Mouse (Mus musculus): ENCODE results near the gene Gstp1. TPM values are rescaled to one million over a fixed set of nuclear protein-coding genes. Genes with fewer than 3 reads are reported as not detected.

Gstp1 gene
- total RNA-seq, 4 experiments from 2014 or later = 405 to 436 (median 416) TPM

DNA sequence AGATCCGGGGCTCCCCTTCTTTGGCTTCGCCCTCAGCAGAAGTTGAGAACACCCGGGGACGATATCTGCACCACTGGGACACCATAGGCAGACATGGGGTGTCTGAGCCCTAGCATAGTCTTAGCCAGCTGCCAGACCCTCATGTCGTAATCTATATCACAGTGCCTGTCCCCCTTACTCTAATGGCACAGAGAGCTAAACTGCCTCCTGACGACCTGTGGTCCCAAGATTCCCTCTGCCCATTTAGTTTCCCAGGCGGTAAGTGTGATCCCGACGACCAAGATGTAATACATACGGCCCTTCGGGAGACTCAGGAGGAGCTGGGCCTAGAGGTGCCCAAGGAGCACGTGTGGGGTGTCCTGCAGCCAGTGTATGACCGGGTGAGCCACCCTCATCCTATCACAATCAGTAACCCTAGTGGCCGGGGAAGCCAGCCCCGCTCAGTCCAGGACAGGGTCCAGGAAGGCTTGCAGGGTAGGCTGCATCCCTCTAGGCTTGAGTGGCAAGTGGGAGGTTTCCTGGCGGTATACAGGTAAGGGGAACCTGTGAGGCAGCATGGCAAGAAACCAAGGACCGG, 36.7 kb downstream of the Gstp1 start:
- DNase-seq (ENCODE audit: low spot score in 2 of 2) = no peak

DNA sequence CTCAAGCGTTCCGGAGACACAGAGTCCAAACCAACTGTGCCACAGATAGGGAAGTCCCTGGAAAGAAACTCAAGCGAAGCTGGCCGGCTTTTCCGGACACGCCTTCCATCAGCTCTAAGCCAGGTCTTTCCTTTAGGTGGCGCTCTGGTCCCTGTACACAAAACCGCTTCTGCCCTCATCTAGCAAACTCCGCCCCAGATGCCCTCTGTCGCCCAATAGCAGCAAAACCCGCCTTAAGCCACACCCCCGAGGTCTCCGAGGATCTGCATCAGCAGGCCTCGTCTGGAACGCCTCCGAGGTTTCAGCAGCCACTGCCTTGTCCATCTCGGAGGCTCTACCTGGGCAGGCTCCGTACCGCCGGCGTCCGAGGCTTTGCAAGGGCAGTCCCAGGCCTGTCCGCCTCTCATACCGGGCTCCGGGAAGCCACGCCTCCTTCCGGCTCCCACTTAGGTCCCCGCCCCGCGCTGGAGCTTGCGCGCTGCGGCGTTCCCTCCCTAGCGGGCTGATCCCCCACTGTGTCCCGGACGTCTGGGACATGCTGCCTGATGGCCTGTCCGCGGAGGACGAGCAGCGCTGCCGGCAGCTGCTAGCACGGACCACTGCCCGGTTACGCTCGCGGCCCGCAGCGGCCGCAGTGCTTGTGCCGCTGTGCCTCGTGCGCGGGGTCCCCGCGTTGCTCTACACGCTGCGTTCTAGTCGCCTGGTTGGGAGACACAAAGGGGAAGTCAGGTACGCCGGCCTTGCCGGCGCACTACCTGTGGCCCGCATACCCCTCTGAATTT, 37.5 kb downstream of the Gstp1 start, which contains the start of the genes Nudt8 and Gm49405:
Gene Nudt8 (plus strand): TSS at position 462 of the 782 bp plus-strand sequence.
Gene Gm49405 (plus strand): TSS at position 508 of the 782 bp plus-strand sequence.
- DNase-seq (ENCODE audit: low spot score in 2 of 2) = peak; percentile 93 to 95

DNA sequence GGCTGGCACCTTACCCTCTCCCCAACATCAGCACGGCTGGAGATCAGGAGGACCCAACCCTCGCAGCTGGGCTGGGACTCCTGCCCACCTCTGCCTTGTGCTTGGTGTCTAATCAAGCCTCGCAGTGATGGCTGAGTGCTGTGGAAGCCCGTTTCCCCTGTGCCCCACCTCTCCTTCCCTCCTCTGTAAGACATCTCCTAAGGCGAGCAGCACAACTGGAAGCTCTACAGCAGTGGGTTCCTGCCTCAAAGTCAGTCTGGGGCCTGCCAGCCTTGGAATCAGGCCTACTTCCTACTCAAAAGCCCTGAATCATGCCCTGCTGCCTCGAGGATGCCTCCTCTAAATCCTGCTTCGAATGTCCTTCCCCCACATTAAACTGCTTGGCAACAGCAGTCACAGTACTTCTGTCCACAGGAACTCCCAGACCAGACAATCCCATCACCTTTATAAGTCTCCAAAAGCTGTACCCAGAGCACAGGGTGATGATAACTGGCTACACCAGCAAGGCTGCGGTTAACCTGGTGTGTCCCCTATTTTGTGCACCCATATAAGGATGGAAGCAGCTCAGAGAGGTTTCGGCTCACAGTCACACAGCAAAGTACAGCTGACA, 38.6 kb downstream of the Gstp1 start:
- DNase-seq (ENCODE audit: low spot score in 2 of 2) = no peak

DNA sequence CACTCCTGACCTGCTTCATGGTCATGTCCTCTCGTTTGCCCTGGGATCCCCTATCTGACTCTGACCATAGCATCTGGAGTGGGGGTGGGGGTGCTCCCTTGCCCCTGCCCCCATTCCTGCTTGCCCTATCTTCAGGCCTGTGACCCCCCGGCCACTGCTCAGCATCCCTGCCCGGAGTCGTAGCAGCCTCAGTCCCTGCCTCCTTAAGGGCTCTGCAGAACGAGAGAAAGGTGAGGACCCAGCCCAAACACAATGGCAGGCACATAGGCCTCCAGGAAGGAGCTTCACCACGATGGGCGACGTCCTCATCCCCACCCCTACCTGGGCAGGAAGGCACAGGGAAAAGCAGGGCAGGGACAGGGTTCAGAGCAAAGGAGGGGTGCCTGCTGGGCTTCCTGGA, 39.5 kb downstream of the Gstp1 start:
- DNase-seq (ENCODE audit: low spot score in 2 of 2) = no peak

DNA sequence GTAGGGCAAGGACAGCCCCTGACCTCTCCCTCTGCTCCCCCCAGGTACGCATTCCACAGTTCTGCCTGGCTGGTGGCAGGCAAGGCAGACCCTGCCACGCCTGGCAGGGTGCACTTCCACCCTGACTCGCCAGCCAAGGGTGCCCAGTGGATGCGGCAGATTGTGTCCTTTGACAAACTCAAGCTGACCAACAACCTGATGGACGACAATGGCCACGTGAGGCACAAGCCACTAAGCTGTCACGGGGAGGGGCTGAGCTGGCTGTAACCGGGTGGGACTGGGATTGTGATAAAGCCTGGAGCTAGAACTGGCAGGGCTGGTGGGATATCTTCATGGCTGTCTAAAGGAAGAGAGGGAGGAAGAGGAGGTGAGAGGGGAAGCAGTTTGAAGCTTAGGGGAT, 40.6 kb downstream of the Gstp1 start:
- no peak for DNase-seq (ENCODE audit: low spot score in 2 of 2)

DNA sequence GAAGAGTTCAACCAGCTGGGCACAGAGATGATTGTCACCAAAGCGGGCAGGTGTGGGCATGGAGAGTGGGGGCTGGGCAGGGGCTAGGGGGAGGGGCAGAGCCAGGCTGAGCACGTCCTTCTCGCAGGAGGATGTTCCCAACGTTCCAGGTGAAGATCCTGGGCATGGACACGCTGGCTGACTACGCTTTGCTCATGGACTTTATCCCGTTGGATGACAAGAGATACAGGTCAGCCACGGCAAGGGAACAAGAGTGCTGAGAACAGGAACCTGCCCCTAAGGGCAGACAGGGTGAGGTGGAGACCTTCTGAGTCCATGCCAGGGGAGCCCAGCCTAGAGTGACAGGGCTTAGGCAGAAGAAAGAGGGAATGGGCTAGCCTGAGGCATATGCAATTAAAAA, 41.0 kb downstream of the Gstp1 start:
- no peak for DNase-seq (ENCODE audit: low spot score in 2 of 2)

DNA sequence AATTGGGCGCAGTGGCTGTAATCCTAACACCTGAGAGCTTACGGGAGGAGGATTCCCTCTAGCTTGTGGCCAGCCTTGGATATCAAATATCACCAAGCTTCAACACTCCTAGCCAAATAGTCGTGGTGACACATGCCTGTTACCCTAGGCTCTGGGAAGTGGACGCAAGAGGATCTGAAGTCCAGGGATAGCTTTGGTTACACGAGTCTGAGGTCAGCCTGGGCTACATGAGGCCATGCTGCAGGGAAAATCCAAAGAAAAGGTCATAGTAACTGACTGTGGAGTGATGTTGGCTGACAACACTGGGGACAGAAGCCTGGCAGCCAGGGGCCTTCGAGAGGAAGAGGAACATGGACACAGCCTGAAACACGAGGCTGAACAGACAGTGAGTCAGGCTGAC, 41.7 kb downstream of the Gstp1 start:
- no peak for DNase-seq (ENCODE audit: low spot score in 2 of 2)

DNA sequence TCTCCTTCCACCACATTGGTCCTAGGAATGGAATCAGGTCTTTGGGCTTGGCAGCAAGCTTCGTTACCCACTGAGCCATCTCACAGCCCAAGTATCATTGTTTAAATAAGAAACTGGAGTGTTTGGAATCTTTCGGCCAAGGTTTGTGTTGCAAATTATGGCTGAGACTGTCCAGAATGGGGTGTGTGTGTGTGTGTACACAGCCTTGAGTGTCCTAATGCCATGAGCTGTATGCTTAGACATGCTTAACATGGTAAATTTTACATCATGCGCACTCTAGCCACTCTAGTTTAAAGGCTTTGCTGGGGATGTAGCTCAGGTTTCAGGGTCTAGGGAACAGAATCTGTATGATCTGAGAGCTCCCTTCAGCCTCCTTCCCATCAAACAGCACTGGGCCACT, 42.3 kb downstream of the Gstp1 start:
- no peak for DNase-seq (ENCODE audit: low spot score in 2 of 2)

DNA sequence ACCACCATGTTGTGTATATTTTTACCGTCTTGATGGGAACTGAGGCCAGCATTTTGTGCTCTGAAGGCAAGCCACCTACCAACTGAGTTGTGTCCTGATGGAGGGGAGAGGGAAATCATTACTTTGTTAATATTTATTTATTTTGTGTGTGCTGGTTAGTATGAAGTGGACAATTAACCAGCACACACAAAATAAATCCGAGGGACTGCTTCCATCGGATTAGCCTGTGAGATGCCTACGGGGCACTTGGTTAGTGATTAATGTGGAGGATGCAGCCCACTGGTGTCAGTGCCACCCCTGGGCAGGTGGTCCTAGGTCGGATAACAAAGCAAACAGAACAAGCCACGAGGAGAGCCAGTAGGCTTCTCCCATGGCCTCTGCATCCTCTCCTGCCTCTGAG, 42.9 kb downstream of the Gstp1 start:
- no peak for DNase-seq (ENCODE audit: low spot score in 2 of 2)

DNA sequence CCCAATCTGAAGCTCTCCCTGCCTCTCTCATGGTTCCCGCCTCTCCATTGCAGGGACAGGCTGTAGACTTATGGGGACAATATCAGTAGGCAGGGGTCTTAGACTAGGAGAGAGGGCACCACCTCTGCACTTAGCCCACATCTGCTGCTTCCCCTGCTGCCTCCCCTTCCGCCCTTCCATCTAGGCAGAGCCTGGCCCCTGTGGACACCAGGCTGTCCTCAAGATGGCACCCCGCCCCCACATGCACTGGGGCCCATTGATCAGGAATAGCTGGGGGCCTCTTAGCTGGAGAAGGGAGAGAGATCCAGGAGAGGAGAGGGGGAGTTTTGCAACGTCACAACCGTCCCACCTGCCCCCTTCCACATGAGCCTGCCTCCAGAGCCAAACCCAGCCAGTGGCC, 45.4 kb downstream of the Gstp1 start, which contains the start of gene Tbx10:
Gene Tbx10 (plus strand): TSS at position 337 of the 400 bp plus-strand sequence.
- no peak for DNase-seq (ENCODE audit: low spot score in 2 of 2)

DNA sequence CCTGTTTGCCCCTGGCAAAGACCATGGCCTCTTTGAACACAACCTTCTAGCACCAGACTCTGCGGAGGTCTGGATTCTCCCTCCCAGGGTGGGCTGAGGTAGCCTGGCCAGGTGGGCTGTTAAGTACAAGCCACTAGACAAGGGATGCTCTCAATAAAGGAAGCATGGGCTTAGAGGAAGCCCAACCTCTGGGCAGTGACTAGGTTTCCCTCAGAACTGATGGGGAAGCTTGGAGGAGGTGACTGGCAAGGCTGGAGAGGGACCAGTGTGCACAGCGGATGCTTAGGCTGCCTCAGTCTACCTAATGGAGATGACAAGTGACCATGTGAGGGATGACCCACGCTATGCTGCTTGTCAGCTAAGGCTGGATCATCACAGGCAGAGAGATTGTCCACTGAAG, 45.8 kb downstream of the Gstp1 start:
- no peak for DNase-seq (ENCODE audit: low spot score in 2 of 2)

DNA sequence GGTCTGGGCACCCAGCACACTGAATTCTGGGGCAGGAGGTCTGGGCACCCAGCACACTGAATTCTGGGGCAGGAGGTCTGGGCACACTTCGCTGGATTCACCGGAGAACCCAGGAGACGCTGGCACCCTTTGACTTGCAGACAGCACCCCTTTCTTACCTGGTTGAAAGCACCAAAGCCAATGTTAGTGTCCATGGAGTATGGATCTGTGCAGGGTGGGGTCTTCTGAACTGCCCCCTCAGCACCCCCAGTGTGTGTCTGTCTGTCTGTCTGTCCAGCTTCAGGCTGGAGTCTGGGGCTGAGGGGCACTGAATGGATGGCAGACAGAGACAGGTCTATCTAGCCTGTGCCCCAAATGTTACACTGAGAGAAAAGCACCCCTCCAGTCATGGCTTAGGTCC, 46.2 kb downstream of the Gstp1 start:
- no peak for DNase-seq (ENCODE audit: low spot score in 2 of 2)

DNA sequence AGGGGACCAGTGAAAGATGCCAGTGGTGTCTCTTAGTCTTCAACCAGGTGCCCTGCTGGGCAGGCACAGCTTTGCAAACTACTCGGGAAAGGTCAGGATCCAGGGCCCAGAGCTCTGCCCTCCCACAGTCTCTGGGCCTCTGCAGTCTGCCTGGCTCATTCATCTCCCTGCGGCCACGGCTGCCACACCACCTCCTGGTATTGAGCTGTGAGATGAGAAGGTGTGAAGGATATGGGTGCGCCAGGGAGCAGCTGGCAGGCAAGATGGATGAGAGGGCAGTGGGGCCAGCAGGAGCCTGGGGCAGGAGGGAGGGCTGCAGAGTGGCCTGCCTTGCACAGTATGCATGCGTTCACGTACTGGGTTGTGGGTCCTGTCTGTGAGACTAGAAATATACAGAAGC, 47.0 kb downstream of the Gstp1 start:
- no peak for DNase-seq (ENCODE audit: low spot score in 2 of 2)

DNA sequence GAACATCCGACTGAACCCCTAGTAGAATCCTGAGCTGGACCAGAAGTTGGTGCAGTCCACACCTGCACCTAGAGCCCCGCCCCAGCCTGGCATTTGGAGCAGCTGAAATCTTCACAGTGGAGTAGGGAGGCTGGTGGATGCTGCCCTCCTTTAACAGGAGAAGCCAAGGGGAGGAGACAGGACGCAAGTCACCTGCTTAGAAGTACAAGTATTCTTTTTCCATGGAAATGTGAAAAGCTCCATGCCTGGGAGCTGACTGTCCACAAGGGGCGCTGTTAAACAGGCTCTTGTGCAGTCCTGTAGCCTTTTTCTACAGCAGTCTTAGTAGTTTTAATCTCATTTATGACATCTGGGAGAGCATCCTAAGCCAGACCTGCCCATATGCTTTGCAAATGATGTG, 49.0 kb downstream of the Gstp1 start:
- DNase-seq (ENCODE audit: low spot score in 2 of 2) = no peak

DNA sequence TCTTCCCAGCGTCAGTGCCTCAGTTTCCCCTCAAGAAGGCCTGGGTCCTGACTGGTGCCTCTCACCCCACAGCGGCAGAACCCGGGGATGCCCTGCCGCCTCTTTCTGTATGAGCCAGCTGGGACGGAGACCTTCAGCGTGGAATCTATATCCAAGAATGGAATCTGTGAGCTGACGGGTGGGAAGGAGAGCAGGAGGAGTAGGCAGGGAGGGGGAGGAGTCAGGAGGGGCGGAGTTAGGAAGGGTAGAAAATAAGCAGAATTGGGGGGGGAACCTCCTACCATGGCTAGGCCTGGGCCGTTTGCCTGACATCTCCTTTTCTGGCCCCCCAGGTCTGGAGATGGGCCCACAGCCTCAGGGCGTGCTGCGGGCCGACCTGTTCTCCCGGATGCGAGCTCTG, 49.7 kb downstream of the Gstp1 start:
- no peak for DNase-seq (ENCODE audit: low spot score in 2 of 2)

DNA sequence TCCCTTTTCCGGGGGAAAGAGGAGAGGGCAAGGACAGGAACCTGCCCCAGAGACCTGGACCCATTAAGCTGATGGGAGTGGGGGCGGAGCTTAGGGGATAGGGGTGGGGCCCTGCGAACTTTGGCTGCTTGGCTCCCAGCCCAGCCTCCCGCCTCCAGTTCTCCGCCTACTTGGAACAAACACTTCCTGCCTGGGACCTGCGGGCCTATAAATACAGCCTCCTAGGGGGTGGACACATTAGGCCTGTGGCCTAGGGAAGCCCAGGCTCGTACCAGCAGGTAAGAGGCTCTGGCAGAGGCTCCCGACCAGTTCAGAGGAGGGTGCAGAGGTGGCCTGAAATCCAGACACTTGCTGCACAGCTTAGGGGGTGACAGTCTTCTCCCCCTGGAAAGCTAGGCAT, 51.5 kb downstream of the Gstp1 start, which contains the start of gene Acy3:
Gene Acy3 (plus strand): TSS at position 237 of the 400 bp plus-strand sequence.
- DNase-seq (ENCODE audit: low spot score in 2 of 2) = peak; percentile 34 to 43

Other genes starting within 250 kb of the Gstp1 start
- 10 to 100 TPM; 68.4 to 87.2 (median 76.7) TPM for gene Chka, start 186.2 kb downstream of the Gstp1 start, total RNA-seq (2022)
- 10 to 100 TPM; 14.9 to 26.1 (median 21.5) TPM for gene Tcirg1, start 130.9 kb downstream of the Gstp1 start, total RNA-seq (2022)
- 100 to 1,000 TPM; 136 to 159 (median 145) TPM for gene Ndufs8, start 125.2 kb downstream of the Gstp1 start, total RNA-seq (2022)
- 1 to 10 TPM; 3.4 to 5.5 (median 5.1) TPM for gene Aldh3b1, start 108.2 kb downstream of the Gstp1 start, total RNA-seq (2022)
- gene Unc93b1, start 102.8 kb downstream of the Gstp1 start, total RNA-seq (2022) = 10 to 100 TPM; 13.4 to 30.8 (median 20.0) TPM
- under 1 TPM in 2 of 4 experiments, not detected in 2; 0.44 to 0.50 TPM for gene Aldh3b3, start 79.3 kb downstream of the Gstp1 start, total RNA-seq (2022)
- gene Aldh3b2, start 65.7 kb downstream of the Gstp1 start, total RNA-seq (2022) = 1 to 10 TPM in 1 of 4 experiments, under 1 TPM in 3; 0.80 to 1.3 (median 0.91) TPM
- 1 to 10 TPM; 2.9 to 5.0 (median 4.5) TPM for gene Acy3, start 51.4 kb downstream of the Gstp1 start, total RNA-seq (2022)
- not detected for gene Tbx10, start 45.2 kb downstream of the Gstp1 start, total RNA-seq (2022)
- 10 to 100 TPM in 1 of 4 experiments, 1 to 10 TPM in 3; 7.4 to 10.5 (median 8.9) TPM for gene Nudt8, start 37.4 kb downstream of the Gstp1 start, total RNA-seq (2022)
- gene Gm49405, start 37.4 kb downstream of the Gstp1 start, total RNA-seq (2022) = 1 to 10 TPM in 2 of 4 experiments, under 1 TPM in 2; 0.76 to 1.3 (median 1.1) TPM
- gene Doc2g, start 34.7 kb downstream of the Gstp1 start, total RNA-seq (2022) = 10 to 100 TPM in 1 of 4 experiments, 1 to 10 TPM in 3; 3.9 to 11.7 (median 4.1) TPM
- 100 to 1,000 TPM; 243 to 273 (median 258) TPM for gene Ndufv1, start 25.2 kb downstream of the Gstp1 start, total RNA-seq (2022)
- 10 to 100 TPM; 43.0 to 73.3 (median 55.7) TPM for gene Gstp2, start 8.0 kb upstream of the Gstp1 start, total RNA-seq (2022)
- gene Gstp3, start 21.6 kb upstream of the Gstp1 start, total RNA-seq (2022) = not detected
- gene Cabp2, start 43.6 kb upstream of the Gstp1 start, total RNA-seq (2022) = not detected
- 10 to 100 TPM; 20.2 to 28.9 (median 23.4) TPM for gene Cdk2ap2, start 59.2 kb upstream of the Gstp1 start, total RNA-seq (2022)
- gene Pitpnm1, start 62.0 kb upstream of the Gstp1 start, total RNA-seq (2022) = 100 to 1,000 TPM; 199 to 206 (median 205) TPM
- 100 to 1,000 TPM; 120 to 143 (median 134) TPM for gene Aip, start 87.9 kb upstream of the Gstp1 start, total RNA-seq (2022)
- under 1 TPM in 1 of 4 experiments, not detected in 3; 0.08 TPM for gene Gpr152, start 101.8 kb upstream of the Gstp1 start, total RNA-seq (2022)
- gene Cabp4, start 106.0 kb upstream of the Gstp1 start, total RNA-seq (2022) = under 1 TPM in 3 of 4 experiments, not detected in 1; 0.17 to 0.37 (median 0.34) TPM
- 10 to 100 TPM; 86.9 to 98.0 (median 92.5) TPM for gene Coro1b, start 110.6 kb upstream of the Gstp1 start, total RNA-seq (2022)
- 1 to 10 TPM; 1.6 to 2.2 (median 1.8) TPM for gene Ptprcap, start 115.6 kb upstream of the Gstp1 start, total RNA-seq (2022)
- 10 to 100 TPM; 28.6 to 39.6 (median 34.1) TPM for gene Rps6kb2, start 125.4 kb upstream of the Gstp1 start, total RNA-seq (2022)
- gene Carns1, start 137.5 kb upstream of the Gstp1 start, total RNA-seq (2022) = 10 to 100 TPM; 12.6 to 15.0 (median 13.4) TPM
- gene Tbc1d10c, start 153.3 kb upstream of the Gstp1 start, total RNA-seq (2022) = 1 to 10 TPM; 1.6 to 3.3 (median 2.7) TPM
- 100 to 1,000 TPM; 310 to 356 (median 326) TPM for gene Ppp1ca, start 154.1 kb upstream of the Gstp1 start, total RNA-seq (2022)
- gene Rad9a, start 163.7 kb upstream of the Gstp1 start, total RNA-seq (2022) = 10 to 100 TPM in 3 of 4 experiments, 1 to 10 TPM in 1; 9.9 to 12.1 (median 11.0) TPM
- gene Clcf1, start 176.3 kb upstream of the Gstp1 start, total RNA-seq (2022) = 1 to 10 TPM in 2 of 4 experiments, under 1 TPM in 2; 0.65 to 2.4 (median 1.2) TPM
- not detected for gene AC109138.7, start 176.4 kb upstream of the Gstp1 start, total RNA-seq (2022)
- gene Pold4, start 193.9 kb upstream of the Gstp1 start, total RNA-seq (2022) = 10 to 100 TPM; 16.1 to 23.6 (median 22.1) TPM
- 10 to 100 TPM; 40.6 to 55.7 (median 51.5) TPM for gene Ssh3, start 231.2 kb upstream of the Gstp1 start, total RNA-seq (2022)
- gene Ankrd13d, start 245.2 kb upstream of the Gstp1 start, total RNA-seq (2022) = 10 to 100 TPM; 60.1 to 72.5 (median 69.0) TPM